Mouse (Mus musculus) gastrocnemius, postnatal 10 days (tissue): Measurements from ENCODE around the gene Hapln3. TPM values are rescaled to one million over a fixed set of nuclear protein-coding genes. Genes with fewer than 3 reads are reported as not detected.

ENCODE experiments used
- DNase-seq: peaks from one replicate; pipeline ENCODE4 v3.0.0; 2021; ENCODE audit warnings: mixed read lengths
- total RNA-seq, 2 experiments: library from RNA; stranded (reverse); gene quantifications; 2 replicates each; pipeline ENCODE4 v1.2.3; 2021

Gene Hapln3
- total RNA-seq, 2 experiments from 2014 or later: 0.79 to 0.82 TPM

GRCm38 (mm10) chr7:79068231-79068630 lies 62.6 kb downstream of the Hapln3 start:
- DNase-seq: no peak

- DNase-seq: no peak
These were observed 63.4 kb downstream of the Hapln3 start for GRCm38 (mm10) chr7:79067466-79067865.

Other genes starting within 250 kb of the Hapln3 start
- gene Aen, start 235.2 kb downstream of the Hapln3 start, total RNA-seq: 10 to 100 TPM; 22.7 to 27.1 TPM
- 1 to 10 TPM in 1 of 2 experiments, under 1 TPM in 1; 0.89 to 3.6 TPM for gene Isg20, start 217.6 kb downstream of the Hapln3 start, total RNA-seq
- 1 to 10 TPM; 4.4 to 5.1 TPM for gene Acan, start 77.5 kb downstream of the Hapln3 start, total RNA-seq
- 10 to 100 TPM; 75.9 to 82.3 TPM for gene Mfge8, start 18.0 kb upstream of the Hapln3 start, total RNA-seq
- 10 to 100 TPM; 14.4 to 18.6 TPM for gene Abhd2, start 142.2 kb upstream of the Hapln3 start, total RNA-seq